Mouse (Mus musculus): ENCODE measurements around the gene Ep400. TPM values are rescaled to one million over a fixed set of nuclear protein-coding genes. Genes with fewer than 3 reads are reported as not detected.
A peak's percentile ranks its signal among the peaks of the same experiment; 100 is the strongest.

Gene Ep400
- polyA plus RNA-seq, 1 experiment: 13.7 TPM

DNA sequence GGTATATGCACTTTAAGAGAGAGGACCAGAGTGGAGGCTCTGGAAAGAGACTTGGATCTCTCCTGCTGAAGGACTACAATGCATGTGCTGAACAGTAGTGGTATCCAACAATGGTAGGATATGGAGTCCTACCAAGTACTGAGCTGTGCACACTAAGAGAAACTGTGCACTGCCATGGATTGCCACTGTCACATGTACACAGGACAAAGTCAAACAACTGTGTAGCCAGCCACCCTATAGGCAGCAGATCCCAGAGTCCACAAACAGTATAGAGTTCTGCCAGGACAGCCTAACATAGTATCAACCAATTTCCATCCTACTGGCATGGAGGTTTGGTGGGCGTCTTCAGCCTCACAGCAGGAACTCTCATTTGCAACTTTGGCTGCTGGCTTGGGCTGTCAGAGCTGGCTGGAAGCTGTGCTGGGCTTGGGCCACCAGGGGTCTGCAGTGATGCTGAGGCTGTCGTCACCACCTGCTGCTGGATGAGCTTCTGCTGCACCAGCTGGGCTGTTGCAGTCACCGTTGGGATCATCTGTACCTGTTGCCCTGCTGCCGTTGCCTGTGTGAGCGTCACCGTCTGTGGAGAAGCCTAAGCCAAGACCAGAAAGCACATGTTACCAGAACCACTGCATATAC is 104.9 kb downstream of the Ep400 start:
- no peak for DNase-seq (ENCODE audit: low spot score)

- no peak for DNase-seq (ENCODE audit: low spot score)
Observed at GRCm38 (mm10) chr5:110664750-110665269, 105.7 kb downstream of the Ep400 start.

- DNase-seq (ENCODE audit: low spot score): no peak
Observed at GRCm38 (mm10) chr5:110664041-110664440, 106.5 kb downstream of the Ep400 start.

DNA sequence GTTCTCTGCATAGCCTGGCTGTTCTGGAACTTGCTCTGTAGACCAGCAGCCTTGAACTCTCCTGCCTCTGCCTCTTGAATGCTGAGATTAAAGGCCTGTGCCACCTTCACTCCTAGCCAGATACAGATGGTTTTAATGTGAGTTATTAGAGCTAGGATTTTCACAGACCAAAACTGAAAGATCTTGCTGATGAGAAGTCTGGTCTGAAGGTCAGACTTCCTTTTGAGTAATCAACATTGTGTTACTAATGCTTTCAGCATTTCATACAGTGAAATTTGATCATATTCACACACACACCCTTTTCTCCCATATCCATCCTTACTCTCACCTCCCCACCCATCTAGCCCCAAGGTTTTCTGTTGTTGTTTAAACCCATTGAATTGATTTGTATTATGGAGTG is 110.8 kb downstream of the Ep400 start:
- no peak for DNase-seq (ENCODE audit: low spot score)

- no peak for DNase-seq (ENCODE audit: low spot score)
Observed at GRCm38 (mm10) chr5:110653686-110654085, 116.8 kb downstream of the Ep400 start.

GRCm38 (mm10) chr5:110652719-110653648 is 117.5 kb downstream of the Ep400 start, which contains the start of the genes Noc4l and Ddx51:
TSS of gene Noc4l (minus strand) at chr5:110653417.
TSS of gene Ddx51 (plus strand) at chr5:110653451.
- peak; percentile 94 for DNase-seq (ENCODE audit: low spot score)

DNA sequence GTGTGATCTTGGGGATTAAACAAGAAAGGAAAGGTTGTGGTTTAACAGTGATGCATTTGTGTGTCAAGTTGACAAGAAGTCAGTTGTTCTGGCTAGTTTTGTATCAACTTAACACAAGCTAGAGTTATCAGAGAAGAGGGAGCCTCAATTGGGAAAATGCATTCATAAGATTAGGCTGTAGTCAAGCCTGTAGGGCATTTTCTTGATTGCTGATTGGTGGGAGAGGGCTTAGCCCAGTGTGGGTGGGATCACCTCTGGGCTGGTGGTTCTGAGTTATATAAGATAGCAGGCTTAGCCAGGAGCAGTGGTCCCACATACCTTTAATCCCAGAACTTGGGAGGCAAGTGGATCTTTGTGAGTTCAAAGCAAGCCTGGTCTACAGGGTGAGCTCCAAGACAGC is 124.1 kb downstream of the Ep400 start:
- no peak for DNase-seq (ENCODE audit: low spot score)

DNA sequence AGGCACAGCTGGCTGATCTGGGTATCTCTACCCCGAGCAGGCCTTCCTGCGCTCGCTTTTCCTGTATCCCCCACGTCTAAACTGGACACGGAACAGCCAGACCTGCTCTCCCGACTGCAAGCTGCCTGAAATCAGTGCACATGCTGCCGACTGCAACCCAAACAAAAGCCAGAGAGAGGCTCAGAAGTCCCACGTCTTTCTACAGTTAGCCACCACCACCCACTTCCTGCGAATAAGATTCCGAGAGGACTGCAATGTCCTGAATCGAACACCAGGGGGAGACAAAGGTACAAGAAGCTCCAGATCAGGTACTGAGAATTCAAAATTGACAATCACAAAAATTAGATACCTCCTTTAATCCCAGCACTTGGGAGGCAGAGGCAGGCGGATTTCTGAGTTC is 131.1 kb downstream of the Ep400 start:
- no peak for DNase-seq (ENCODE audit: low spot score)

DNA sequence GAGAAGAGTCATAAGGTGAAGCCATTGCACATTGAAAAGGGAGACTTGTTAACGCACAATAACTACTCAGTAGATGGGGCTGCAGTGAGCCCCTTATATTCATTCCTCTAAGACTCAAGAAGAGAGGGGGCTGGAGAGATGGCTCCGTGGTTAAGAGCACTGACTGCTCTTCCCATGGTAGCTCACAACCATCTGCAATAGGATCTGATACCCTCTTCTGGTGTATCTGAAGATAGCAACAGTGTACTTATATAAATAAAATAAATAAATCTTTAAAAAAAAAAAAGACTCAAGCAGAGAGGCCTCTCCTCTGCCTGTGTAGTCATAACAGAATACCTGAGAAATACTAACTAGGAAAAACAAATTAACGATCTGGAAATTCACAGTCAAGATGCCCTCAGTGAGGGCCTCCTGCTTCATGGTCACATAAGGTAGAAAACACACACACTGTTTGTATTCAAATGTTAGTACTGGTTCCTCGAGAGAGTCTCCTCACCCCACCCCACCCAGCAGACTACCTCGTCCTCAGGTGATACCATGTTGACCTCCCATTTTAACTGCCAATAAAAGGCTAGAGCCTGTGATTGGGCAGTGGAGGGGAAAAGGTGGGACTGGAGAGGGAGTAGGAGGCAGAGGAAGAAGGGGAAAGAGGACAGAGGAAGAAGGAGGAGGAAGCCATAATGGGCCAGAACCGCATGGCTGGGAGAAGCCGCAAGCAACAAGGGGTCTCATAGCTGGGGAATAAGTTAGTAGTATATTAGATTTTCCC is 132.0 kb downstream of the Ep400 start:
- no peak for DNase-seq (ENCODE audit: low spot score)

DNA sequence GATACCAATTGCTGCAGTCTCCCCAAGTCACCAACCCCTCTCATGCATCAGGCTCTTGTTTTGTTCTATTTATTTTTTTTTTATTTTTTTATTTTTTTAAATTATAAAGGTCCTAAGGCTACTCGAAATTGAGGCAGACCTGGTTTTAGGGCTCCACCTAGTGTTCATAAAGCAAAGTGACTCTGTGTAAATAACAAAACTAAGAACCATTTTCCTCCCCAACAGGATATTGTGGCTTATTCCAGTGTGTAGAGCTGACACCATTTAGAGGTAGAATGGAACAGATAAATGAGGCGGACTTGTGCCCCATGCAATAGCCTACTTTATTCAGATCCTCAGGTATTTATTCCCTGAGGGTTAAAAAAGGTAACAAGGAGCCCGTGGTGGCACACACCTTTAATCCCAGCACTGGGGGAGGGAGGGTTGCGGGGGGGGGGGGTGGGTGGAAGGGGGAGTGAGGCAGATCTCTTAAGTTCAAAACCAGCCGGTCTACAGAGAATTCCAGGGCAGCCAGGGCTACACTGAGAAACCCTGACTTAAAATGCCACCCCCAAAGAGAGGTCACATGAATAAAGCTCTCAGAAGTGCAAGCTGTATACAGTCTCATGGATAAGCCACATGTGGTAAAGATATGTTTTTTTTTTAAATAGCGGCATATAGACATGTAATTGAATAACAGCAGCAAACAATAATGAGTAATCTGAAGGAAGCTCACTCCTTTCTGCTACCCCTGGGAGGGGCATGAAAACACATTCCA is 134.4 kb downstream of the Ep400 start:
- DNase-seq (ENCODE audit: low spot score): no peak

DNA sequence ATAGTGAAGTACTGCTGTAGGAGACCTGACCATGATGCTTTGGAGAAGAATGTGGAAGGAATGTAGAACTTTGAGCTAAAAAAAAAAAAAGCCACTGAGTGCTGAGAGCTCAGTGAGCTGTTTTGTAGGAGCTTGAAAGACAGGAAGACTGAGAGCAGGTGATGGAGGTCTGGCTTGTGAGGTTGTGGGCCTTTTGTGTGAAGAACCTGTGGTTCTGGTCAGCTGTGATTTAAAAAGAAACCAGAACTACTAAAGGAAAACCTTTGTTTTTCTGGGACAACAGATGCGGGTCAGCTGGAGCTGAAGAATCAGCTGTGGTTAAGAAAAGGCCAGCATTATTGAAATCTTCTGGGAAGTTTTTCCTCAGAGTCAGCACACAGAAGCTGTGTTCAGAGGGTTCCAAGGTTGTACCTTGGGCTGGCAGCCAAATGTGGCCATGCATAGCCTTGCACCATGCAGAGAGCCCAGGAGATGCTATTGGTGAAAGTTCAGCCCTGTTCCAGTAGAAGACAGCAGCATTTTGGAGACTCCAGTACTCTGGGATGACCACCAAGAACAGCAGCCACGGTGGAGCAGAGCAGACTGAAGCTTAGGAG is 140.9 kb downstream of the Ep400 start:
- DNase-seq (ENCODE audit: low spot score): no peak

GRCm38 (mm10) chr5:110628156-110628555 is 142.4 kb downstream of the Ep400 start:
- DNase-seq (ENCODE audit: low spot score): no peak

DNA sequence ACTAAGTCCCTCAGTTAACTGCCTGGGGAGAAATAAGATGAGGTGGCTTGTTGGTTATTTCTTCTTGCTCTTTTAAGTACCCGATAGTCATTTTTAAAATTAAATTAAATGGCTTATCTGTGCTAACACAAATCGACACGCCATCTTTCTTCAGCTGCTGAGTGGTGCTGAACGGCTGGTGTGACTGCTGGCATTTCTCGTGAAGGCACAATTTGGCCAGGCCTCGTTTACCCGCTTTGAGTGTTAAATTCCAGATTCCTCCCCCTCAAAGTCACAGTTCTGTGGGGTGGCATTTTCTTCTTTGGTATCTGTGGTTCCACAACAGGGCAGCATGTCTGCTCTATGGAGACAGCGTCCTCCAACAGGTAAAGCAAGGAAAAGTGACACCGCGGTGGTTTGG is 143.2 kb downstream of the Ep400 start:
- DNase-seq (ENCODE audit: low spot score): no peak

DNA sequence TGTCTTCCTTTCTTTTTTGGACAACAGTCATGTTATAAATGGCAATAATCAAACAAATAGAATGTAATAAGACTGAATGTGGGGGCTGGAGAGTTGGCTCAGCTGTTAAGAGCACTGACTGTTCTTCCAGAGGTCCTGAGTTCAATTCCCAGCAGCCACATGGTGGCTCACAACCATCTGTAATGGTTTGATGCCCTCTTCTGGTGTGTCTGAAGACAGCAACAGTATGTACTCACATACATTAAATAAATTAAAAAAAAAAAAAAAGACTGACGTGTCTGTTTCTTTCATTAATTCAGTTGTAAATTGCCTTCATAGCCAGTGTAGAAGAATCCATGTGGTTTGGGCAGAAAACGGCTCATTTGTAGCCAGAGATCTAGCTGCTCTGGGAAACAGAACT is 146.2 kb downstream of the Ep400 start:
- DNase-seq (ENCODE audit: low spot score): no peak

DNA sequence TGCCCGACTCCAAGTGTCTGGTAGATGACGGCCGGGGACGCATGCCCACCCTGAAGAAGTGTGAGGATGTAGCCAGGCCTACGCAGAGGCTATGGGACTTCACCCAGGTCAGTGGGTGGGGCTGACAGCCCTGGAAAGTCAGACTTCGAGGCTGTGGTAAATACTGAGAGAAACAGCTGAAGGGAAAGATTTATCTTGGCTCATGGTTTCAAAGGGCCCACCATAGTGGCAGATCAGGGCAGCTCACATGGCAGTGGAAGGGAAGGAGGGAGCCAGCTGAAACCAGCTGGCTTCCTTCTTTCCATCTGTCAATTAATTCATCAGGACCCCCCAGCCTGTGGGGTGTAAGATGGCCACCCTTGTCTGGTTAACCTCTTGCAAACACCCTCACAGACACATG is 151.3 kb downstream of the Ep400 start:
- DNase-seq (ENCODE audit: low spot score): no peak

Other genes with a start within 250 kb of the Ep400 start
- 3.9 and 4.0 TPM in 2 replicates for gene Galnt9, start 226.4 kb downstream of the Ep400 start, polyA plus RNA-seq (2012; rRNA removed)
- 26.8 and 31.1 TPM in 2 replicates for gene Noc4l, start 117.3 kb downstream of the Ep400 start, polyA plus RNA-seq (2012; rRNA removed)
- 15.7 and 16.7 TPM in 2 replicates for gene Ddx51, start 117.3 kb downstream of the Ep400 start, polyA plus RNA-seq (2012; rRNA removed)
- 23.2 and 25.6 TPM in 2 replicates for gene Pus1, start 9.9 kb upstream of the Ep400 start, polyA plus RNA-seq (2012; rRNA removed)
- gene Ulk1, start 39.4 kb upstream of the Ep400 start, polyA plus RNA-seq (2012; rRNA removed): 26.4 and 41.9 TPM in 2 replicates
- 30.7 and 33.3 TPM in 2 replicates for gene Hscb, start 69.1 kb upstream of the Ep400 start, polyA plus RNA-seq (2012; rRNA removed)
- gene Chek2, start 69.3 kb upstream of the Ep400 start, polyA plus RNA-seq (2012; rRNA removed): 7.8 and 10.9 TPM in 2 replicates
- 4.9 and 10.8 TPM in 2 replicates for gene Ttc28, start 109.1 kb upstream of the Ep400 start, polyA plus RNA-seq (2012; rRNA removed)